Mouse (Mus musculus): ENCODE data around the gene Gm6890. TPM values are rescaled to one million over a fixed set of nuclear protein-coding genes. Genes with fewer than 3 reads are reported as not detected.

The Gm6890 gene
- not detected for polyA plus RNA-seq (2014; fragmentation: Illumina TruSeq; extraction: RNeasy Lipid Tissue Mini Kit (QIAGEN cat#74804); ENCODE audit: low replicate concordance)

GRCm38 (mm10) chrX:74740627-74741026 is at the start of gene Gm6890:
Gm6890 (plus strand) TSS chrX:74740927.

Other genes starting within 250 kb of the Gm6890 start
- gene Olfr1326-ps1, start 166.0 kb upstream of the Gm6890 start, polyA plus RNA-seq (2014; fragmentation: Illumina TruSeq; extraction: RNeasy Lipid Tissue Mini Kit (QIAGEN cat#74804); ENCODE audit: low replicate concordance), result not detected
- not detected for gene Olfr1325, start 148.2 kb upstream of the Gm6890 start, polyA plus RNA-seq (2014; fragmentation: Illumina TruSeq; extraction: RNeasy Lipid Tissue Mini Kit (QIAGEN cat#74804); ENCODE audit: low replicate concordance)
- not detected for gene Gm5640, start 95.3 kb upstream of the Gm6890 start, polyA plus RNA-seq (2014; fragmentation: Illumina TruSeq; extraction: RNeasy Lipid Tissue Mini Kit (QIAGEN cat#74804); ENCODE audit: low replicate concordance)
- gene Gm5936, start 96.3 kb downstream of the Gm6890 start, polyA plus RNA-seq (2014; fragmentation: Illumina TruSeq; extraction: RNeasy Lipid Tissue Mini Kit (QIAGEN cat#74804); ENCODE audit: low replicate concordance), result not detected